Mouse (Mus musculus): ENCODE results near the gene Zbtb6.

DNA sequence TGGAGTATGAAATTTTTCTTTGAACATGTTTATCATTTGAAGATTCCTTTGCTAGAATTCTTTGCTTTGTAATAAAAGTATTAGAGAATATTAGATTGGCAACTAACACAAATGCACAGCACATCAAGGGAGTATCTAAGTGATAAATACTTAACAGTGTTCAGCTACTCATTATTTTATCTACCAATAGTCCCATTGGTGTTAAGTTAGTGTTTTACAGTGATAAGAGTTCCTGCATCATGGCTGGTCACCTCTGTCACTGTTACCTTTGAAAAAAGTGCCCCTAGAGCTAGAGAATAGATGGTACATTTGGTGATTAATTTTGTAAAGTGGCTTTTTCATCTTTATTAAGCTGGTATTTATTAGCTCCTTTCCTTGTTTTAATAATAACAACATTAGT is 43.4 kb upstream of the Zbtb6 start:
- TF ChIP-seq POLR2A (IDR thresholded peaks at IDR 0.05; ENCODE audit: control insufficient read depth, low read depth, low read length), result no peak
- TF ChIP-seq CTCF (IDR thresholded peaks at IDR 0.05; ENCODE audit: control insufficient read depth, insufficient read depth, insufficient replicate concordance, low read depth, low read length), result no peak

Measured in testis, adult 2 months (tissue).